Mouse (Mus musculus) heart, adult 2 months (tissue): ENCODE measurements around the gene Mllt11.

Source experiments
- CTCF ChIP-seq: fragments of 200-600 bp; IDR thresholded peaks from 2 replicates; pipeline ENCODE4 v1.8.1; 2022; ENCODE audit warnings: antibody characterized with exemption, mild to moderate bottlenecking, moderate library complexity
- POLR2A ChIP-seq: fragments of 200-500 bp; IDR thresholded peaks from 2 replicates; pipeline ENCODE4 v1.6.1; 2011; ENCODE audit warnings: mild to moderate bottlenecking, low read depth, low read length, control low read depth; ENCODE audit not compliant: insufficient read depth

- TF ChIP-seq CTCF (no peak), POLR2A (no peak)
Observed at GRCm38 (mm10) chr3:95184796-95185577, 47.0 kb downstream of the Mllt11 start.
